Mouse (Mus musculus): ENCODE data around the gene Zfp160.
"Not testable (repeated sequence)": the region's sequence is repeated elsewhere in the genome, so short reads cannot be mapped to it uniquely, and the experiment has no call there.

The Zfp160 gene

DNA sequence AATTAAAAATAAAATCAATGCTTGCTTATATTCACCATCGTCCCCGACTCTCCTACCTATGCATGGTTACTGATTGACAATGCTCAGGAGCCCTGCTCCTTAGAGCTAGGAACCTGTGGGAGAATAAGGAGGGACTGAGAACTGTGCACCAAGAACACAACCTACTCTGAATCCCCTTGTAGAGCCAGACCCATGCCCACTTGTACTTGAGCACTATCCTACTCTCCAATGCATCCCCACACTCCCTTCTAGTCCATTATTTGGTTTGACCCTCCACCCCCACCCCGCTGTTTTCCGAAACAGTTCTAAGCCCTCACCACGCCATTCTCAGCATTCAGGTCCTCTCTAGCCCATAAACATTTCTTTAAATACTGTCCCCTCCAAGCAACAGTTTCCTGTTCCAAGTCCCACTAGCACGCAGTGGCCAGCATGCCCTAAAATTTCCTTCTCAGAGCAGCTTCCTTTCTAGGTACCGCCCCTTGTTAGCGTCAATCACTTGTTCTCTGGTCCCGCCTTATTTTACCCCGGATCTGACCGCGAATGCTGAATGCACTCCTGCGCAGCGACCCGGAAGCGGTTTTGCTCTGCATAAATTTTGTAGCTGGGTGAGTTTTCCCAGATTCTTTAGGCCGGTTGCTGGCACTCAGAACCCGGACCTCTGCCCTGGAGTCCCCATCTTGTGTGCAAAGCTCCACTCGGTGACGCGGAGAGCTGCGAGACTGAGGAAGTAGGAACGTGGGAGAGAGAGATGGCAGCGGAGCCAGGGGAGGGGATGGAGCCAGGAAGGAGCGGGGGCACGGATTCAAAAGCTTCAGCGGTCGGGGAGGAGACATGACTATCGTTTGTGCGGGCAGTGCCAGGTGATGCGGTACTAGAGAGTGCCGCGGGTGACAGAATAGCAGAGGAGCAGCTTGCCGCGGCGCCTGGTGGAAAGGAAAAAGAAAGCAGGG, at the start of gene Zfp160:
Gene Zfp160 (plus strand): TSS at position 522 of the 950 bp plus-strand sequence.
- peak; percentile 83 to 88 for DNase-seq (ENCODE audit: low spot score in 2 of 2)

DNA sequence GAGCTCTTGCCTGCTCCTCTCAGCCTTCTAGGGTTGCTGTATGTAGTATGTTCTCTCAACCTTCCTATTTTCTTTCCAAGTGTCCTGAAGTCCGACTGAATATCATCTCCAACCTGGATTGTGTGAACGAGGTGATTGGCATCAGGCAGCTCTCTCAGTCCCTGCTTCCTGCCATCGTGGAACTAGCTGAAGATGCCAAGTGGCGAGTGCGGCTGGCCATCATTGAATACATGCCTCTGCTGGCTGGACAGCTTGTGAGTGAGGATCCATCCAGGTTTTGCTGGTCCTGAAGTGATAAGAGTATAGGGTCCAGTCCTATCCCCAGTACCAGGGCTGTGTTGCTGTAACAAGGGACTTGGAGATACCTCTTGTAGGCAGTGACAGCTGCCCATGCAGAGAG, 48.3 kb upstream of the Zfp160 start:
- no peak for DNase-seq (ENCODE audit: low spot score in 2 of 2)

DNA sequence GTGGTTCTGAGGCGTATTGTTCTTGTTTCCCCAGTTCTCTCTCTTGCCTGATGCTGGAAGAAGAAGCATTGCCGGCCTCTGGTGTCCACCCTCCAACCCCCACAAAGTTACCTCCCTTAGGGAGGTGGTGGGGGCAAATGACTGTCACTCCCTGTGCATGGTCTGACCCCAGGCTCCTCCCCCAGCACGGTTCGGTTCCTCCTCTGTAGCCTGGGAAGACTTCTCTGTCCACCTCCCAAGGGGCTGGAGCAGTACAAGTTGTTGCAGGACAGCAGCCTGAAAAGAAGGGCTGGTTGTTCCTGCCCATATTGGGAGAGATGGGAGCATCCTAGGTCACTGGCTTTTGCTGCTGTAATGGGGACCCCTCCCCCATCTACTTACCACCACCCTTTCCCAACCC, 43.3 kb upstream of the Zfp160 start:
- DNase-seq (ENCODE audit: low spot score in 2 of 2), result no peak

DNA sequence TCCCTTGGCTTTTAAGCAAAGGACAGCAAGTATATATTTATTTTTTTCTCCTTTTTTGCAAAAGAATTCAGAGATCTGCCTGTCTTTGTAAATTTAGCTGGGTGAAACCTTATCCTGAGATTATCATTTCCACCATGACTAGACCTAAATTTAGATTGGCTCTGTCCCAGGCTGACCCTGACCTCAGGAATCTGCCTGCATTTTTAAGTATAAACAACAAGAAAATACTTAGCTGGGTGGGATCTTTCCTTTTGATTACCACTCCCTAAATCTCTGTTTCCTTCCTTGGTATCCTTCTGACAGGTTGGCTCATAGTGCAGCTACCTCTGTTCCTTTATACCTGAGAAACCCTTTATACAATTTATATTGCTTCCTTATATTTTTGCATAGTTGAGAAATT, 42.0 kb upstream of the Zfp160 start:
- no peak for DNase-seq (ENCODE audit: low spot score in 2 of 2)

DNA sequence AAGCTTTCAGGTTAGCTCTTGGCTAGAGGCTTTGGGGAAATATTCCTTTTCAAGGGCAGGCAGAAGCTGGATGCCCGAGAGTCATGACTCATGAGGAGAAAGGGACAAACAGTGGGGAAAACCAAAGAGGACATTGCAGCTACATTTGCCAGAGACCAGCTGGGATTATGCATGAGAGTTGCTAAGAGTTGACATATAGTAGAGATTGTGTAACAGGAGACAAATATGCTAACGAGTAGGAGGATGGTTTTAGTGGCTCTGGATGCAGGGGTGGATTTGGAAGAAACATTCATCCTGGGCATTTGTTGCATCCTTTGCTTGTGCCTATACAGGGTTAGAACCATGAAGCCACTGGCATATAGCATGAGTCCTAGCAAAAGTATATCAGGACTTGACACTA, 15.0 kb upstream of the Zfp160 start:
- DNase-seq (ENCODE audit: low spot score in 2 of 2), result no peak

DNA sequence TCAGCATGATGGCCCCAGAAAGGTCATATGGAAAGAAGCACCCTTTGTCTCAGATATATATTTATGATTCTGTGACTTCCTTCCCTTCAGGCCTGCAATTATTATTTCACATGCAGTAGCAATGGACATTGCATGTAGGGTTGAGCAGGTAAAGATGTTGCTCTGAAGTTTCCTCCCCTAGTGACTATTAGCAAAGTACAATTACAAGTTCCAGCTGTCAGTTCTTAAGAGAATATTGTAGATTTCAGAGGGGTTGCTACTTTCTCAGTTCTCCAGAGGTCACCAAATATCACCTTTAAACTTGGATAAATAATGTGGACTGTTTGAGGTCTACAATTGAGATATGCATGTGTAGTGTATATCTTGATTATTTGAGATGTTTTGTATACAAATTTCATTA, 12.3 kb upstream of the Zfp160 start, which contains the start of gene Vmn1r233:
Gene Vmn1r233 (minus strand): TSS at position 101 of the 400 bp plus-strand sequence.
- no peak for DNase-seq (ENCODE audit: low spot score in 2 of 2)

DNA sequence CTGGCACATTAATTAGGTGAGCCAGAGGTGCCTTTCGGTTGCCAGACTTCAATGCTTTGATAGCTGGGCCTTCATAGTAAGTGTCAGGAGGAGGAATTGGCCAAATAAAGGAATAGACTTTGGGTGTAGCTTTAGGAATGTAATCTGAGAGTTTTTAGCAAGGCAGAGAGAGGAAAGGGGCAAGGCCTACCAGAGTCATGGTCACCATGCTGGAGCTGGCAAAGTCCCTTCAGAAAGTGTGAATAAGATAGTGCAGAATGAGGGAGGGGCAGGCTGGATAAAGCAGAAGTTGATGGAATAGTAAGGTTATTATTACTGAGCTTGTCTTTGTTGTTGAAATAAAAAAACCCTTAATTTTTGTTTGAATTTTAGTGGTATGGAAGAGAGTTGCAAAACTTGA, 1.0 kb downstream of the Zfp160 start:
- no peak for DNase-seq (ENCODE audit: low spot score in 2 of 2)

DNA sequence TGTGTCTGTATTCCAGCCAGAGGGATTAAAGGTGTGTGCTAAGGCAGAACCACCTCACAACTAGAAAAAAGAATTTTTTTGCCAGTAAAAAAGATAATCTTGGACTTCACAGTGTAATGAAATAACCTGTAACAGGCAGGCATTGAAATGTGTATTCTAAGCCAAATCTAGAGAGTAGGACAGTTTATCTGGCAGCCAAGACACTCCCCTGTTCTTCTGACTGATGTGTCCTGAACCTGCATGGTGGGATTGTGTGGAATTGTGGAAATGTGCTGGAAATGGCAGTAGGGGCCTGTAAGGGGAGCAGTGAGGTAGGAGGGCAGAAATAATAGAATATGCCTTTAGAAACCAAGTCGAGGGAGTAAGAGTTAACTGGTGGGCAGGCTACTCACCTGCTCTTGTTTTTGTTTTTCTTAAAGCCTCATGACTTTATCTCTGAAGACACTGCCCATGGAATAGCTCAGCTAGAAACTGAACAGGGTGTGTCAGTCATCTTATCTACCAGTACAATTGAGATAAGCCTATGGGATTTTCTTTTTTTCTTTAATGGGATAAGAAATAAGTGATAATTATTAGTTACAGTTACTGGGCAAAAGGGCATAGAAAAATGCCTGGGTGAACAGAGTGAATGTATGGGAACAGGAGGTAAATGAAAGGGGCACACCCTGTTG, 9.8 kb downstream of the Zfp160 start:
- DNase-seq (ENCODE audit: low spot score in 2 of 2), result no peak

DNA sequence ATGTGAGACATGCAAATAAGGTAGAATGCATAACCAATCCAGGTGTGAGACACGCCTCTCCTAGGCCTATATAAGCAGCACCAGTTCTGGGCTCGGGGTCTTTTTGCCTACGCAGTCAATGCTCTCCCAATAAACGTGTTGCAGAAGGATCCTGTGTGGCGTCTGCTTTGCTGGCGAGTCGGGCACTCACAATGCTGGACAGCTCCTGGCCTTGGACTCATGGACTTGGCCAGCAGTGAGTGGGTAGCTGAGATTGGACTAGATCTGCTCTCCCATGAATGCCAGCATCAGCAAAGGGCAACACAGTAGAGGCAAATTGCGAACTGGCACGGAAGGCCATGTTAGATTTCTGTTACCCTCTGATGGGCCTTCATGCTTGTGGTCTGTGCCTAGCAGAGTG, 39.3 kb downstream of the Zfp160 start:
- not testable (repeated sequence) for DNase-seq (ENCODE audit: low spot score in 2 of 2)

DNA sequence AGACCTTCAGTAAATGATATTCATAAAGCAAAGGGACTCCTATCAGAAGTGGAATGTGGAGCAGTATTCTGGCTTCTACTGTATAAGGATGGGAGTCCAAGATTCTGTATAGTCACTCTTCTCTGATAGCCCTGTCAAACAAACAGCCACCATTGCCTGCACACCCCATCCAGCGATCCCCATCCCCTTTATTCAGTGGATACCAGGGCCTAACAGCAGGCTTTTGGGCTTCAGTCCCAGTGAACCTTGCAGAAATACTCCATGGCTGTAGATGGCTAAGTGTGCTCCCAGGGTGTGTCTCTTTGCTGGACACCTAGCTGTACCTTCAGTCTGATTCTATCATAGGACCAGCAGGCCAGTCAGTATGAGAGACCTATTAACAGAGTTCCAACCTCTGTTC, 42.2 kb downstream of the Zfp160 start:
- no peak for DNase-seq (ENCODE audit: low spot score in 2 of 2)

DNA sequence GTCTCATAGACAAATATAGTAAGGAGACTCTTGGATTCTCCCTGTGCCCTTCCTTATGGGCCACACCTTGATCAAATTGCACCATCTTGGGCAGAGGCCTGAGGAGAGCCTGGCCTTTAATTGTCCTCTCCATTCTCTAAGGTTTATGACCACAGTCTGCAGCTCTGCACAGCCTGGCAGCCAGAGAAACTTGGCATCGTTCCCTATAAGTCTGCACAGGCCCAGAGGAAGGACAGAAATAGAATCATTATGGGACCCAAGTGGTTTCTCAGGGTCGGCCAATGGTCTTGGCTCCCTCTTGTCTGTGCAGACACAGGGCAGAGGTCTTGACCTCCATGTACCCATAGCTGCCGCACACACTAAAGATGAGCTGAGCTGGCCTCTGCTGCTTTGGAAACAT, 42.6 kb downstream of the Zfp160 start:
- not testable (repeated sequence) for DNase-seq (ENCODE audit: low spot score in 2 of 2)

DNA sequence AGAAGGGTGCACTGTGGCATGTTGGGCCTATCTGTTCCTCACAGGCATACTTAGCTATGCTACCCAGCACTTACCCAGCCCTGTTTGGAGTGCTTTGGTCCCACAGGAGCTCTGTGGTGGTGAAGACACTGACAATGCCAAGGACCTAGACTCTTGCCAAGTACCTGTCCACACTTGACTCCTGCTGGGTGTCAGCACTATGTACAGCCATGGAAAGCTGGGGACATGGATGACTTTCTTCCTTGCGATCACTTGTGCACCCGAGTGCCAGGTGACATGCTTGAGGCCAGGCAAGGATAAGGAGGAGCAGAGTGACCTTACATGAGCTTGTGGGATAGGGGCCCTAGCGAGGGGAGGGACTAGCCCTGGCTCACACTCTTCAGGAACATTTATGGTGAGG, 43.2 kb downstream of the Zfp160 start:
- not testable (repeated sequence) for DNase-seq (ENCODE audit: low spot score in 2 of 2)

DNA sequence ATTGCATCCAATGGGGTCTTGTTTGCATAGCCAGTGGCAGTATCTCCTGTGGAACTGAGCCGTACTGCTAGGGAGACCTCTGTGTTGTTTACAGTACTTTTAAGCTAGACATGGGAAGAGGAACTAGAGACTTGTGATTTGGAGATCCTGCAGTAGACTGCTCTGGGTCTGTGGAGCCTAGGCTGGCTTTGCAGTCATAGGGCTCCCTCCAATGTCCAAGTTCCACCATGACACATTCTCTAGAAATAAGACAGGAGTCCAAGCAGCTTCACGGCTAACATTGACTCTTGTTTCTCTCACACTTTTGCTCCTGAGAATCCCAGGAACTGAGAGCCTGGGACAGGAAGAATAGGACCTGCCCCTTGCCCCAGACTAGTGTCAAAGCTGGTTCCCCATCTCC, 44.6 kb downstream of the Zfp160 start:
- no peak for DNase-seq (ENCODE audit: low spot score in 2 of 2)

DNA sequence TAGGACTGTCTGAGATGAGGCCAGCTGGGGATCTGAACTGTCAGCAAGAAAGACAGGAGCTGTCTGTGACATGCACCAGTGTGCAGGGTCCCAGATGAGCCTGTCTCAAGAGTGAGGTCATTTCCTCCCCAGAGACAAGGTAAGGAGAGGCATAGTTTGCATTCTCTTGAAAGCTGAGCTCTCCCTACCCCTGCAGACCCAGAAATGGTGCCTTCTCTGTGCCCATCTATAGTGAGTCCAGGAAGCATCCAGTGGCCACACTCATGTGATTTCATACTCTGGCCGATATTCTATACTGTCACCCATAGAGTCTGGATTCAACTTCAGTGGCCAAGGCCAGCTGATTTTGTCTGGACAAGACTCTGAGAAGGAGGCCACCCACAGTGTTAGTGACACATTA, 46.4 kb downstream of the Zfp160 start:
- DNase-seq (ENCODE audit: low spot score in 2 of 2), result not testable (repeated sequence)

DNA sequence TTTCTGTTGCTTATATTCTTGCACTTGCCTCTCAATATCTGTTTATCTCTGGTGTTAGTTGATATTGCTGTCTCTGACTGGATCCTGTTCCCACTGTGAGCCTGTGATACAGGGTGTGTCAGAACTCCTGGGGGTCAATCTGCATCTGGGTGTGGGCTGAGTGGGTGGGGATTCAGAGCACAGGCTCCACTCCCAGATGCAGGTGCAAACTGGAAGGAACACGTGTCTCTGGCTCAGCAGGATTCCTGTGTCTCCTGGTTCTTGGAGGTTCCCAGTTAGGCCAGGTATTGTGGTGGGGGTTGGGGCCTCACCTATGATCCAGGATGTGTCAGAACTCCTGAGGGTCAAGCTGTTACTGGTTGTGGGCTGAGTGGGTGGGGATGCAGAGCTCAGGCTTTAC, 56.8 kb downstream of the Zfp160 start:
- no peak for DNase-seq (ENCODE audit: low spot score in 2 of 2)

DNA sequence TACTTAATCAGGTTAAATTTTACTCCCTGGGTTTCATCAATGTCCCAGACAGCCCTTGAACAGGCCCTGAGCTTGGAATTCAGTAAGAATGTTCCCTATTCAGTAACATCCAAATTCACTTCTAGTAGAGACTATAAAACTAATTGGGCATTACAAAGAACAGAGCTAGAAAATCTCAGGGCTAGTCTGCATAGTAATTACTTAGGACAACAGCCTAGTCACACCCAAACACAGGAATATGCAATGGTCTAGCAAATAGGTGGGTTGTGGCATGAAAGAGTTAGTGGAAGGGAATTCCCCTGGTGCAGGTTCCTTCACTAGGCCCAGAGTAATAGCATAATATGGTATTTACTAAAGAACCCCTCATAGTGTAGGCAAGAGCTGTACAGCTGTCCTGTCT, 58.3 kb downstream of the Zfp160 start:
- no peak for DNase-seq (ENCODE audit: low spot score in 2 of 2)

DNA sequence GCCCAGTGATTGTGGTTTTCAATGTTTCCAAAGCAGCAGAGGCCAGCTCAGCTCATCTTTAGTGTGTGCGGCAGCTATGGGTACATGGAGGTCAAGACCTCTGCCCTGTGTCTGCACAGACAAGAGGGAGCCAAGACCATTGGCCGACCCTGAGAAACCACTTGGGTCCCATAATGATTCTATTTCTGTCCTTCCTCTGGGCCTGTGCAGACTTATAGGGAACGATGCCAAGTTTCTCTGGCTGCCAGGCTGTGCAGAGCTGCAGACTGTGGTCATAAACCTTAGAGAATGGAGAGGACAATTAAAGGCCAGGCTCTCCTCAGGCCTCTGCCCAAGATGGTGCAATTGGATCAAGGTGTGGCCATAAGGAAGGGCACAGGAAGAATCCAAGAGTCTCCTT, 60.7 kb downstream of the Zfp160 start:
- not testable (repeated sequence) for DNase-seq (ENCODE audit: low spot score in 2 of 2)

DNA sequence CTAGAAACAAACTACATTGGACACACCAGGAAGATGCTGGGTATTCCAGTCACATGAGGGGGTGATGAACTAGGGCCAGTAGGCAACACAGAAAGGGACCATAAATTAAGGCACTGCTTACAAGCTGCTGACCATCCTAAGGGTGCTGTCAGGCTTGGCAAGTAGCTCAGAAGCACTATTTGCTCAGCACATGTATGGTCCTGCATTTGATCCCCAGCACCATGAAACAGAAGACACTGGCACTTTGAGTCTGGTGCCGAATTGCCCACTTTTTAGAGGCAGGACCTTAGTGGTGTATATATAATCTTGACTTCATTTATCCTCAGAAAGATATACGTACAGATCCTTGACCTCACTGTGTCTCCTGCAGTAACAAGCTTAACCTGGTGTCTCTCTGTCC, 62.3 kb downstream of the Zfp160 start:
- not testable (repeated sequence) for DNase-seq (ENCODE audit: low spot score in 2 of 2)

Measured in spleen, postnatal 36 days (tissue).